Mouse (Mus musculus) neural tube, embryonic 15.5 days (tissue): Measurements from ENCODE around the gene Usp36. TPM values are rescaled to one million over a fixed set of nuclear protein-coding genes. Genes with fewer than 3 reads are reported as not detected.

Experiments used
- ATAC-seq: fragments of 200-750 bp; cut with Nextera tagmentation; 2 replicates; pipeline ENCODE4 v1.8.0; 2017; ENCODE audit warnings: mild to moderate bottlenecking, moderate TSS enrichment, moderate library complexity; ENCODE audit not compliant: low FRiP score
- H3K27ac ChIP-seq: fragments of 300-500 bp; sonication (generic); replicated peaks from 2 replicates; pipeline ENCODE4 v1.5.1; 2015; ENCODE audit warnings: mild to moderate bottlenecking, inconsistent platforms
- H3K27me3 ChIP-seq: fragments of 300-500 bp; sonication (generic); replicated peaks from 2 replicates; pipeline ENCODE4 v1.6.1; 2015; ENCODE audit warnings: inconsistent platforms
- H3K36me3 ChIP-seq: fragments of 300-500 bp; sonication (generic); 2 replicates; pipeline ENCODE4 v1.6.1; 2015; ENCODE audit warnings: inconsistent platforms
- H3K4me1 ChIP-seq: fragments of 300-500 bp; sonication (generic); 2 replicates; pipeline ENCODE4 v1.6.1; 2015; ENCODE audit warnings: inconsistent platforms
- H3K4me2 ChIP-seq: fragments of 300-500 bp; sonication (generic); 2 replicates; pipeline ENCODE4 v1.6.1; 2015; ENCODE audit warnings: inconsistent platforms, mild to moderate bottlenecking, moderate library complexity
- H3K4me3 ChIP-seq: fragments of 300-500 bp; sonication (generic); replicated peaks from 2 replicates; pipeline ENCODE4 v1.5.1; 2015; ENCODE audit warnings: mild to moderate bottlenecking, inconsistent platforms
- H3K9ac ChIP-seq: fragments of 300-500 bp; sonication (generic); replicated peaks from 2 replicates; pipeline ENCODE4 v1.6.1; 2015; ENCODE audit warnings: mild to moderate bottlenecking, inconsistent platforms
- H3K9me3 ChIP-seq: fragments of 300-500 bp; sonication (generic); replicated peaks from 2 replicates; pipeline ENCODE4 v1.6.1; 2016; ENCODE audit warnings: inconsistent platforms
- WGBS: fragments of 180-500 bp; shearing (Covaris S2); methylation state at CpG from one replicate; pipeline ENCODE4 v1.1.7; 2015; ENCODE audit warnings: mixed read lengths; 5-methylcytosine and 5-hydroxymethylcytosine counted together
- polyA plus RNA-seq: library from polyadenylated mRNA; unstranded; fragments of >200 nt; fragmentation: Nextera tagmentation; extraction: Ambion mirVana; gene quantifications from 2 replicates; pipeline ENCODE4 v1.2.1, GENCODE M21; 2015

Usp36 gene
- polyA plus RNA-seq, 1 experiment from 2014 or later = 19.5 TPM

DNA sequence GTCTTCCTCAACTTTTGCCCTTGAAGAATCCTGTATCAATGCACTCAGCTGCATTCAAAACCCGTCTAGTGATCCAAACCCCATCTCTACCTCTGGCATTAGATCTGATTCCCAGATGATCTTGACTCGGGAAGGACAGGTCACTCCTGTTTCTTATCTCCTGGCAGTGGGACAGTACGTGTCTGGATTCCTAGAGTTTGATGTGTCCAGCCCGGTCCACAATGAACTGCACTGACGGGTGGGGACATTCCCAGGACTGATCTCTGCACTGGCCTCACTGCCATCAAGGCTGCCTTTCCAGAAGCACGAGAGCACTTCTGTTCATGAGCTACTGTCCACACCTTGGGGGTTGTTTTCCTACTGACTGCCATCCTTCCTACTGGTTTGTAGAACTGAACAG is 73.6 kb downstream of the Usp36 start:
- Histone ChIP-seq H3K9me3 (no peaks in the 10 kb centered on the region), H3K36me3 (no peaks in the 10 kb centered on the region), H3K9ac (no peak overlapping the region), H3K4me1 (peaks cover 16% of the 10 kb centered on the region), H3K27ac (no peak overlapping the region), H3K27me3 (no peaks in the 10 kb centered on the region), H3K4me2 (no peak overlapping the region), H3K4me3 (no peak overlapping the region)
- 90% methylated on average over 6 of the region's 6 CpGs for WGBS
- no peak for ATAC-seq

GRCm38 (mm10) chr11:118215928-118216458 is 74.1 kb downstream of the Usp36 start:
- Histone ChIP-seq H3K27me3 (no peaks in the 10 kb centered on the region), H3K36me3 (no peaks in the 10 kb centered on the region), H3K4me3 (no peak overlapping the region), H3K9me3 (no peaks in the 10 kb centered on the region), H3K4me2 (no peak overlapping the region), H3K9ac (no peak overlapping the region), H3K4me1 (peaks cover 20% of the 10 kb centered on the region), H3K27ac (no peak overlapping the region)
- ATAC-seq = no peak
- 76% methylated on average over 5 of the region's 5 CpGs for WGBS

- no peaks in the 10 kb centered on the region for H3K9me3 ChIP-seq
- no peak overlapping the region for H3K4me2 ChIP-seq
- H3K27ac ChIP-seq = no peak overlapping the region
- no peaks in the 10 kb centered on the region for H3K27me3 ChIP-seq
- no peaks in the 10 kb centered on the region for H3K36me3 ChIP-seq
- no peak for ATAC-seq
- peaks cover 53% of the 10 kb centered on the region for H3K4me1 ChIP-seq
- H3K9ac ChIP-seq = no peak overlapping the region
- no peak overlapping the region for H3K4me3 ChIP-seq
- WGBS = 59% methylated on average over 7 of the region's 7 CpGs
These were observed 77.4 kb downstream of the Usp36 start for GRCm38 (mm10) chr11:118212636-118213112.

GRCm38 (mm10) chr11:118211749-118212635 is 78.1 kb downstream of the Usp36 start:
- H3K27ac ChIP-seq = peak overlapping the region; percentile 1; the same call in 1 of the 2 replicates
- H3K4me3 ChIP-seq = no peak overlapping the region

GRCm38 (mm10) chr11:118210962-118211361 is 79.1 kb downstream of the Usp36 start:
- Histone ChIP-seq H3K36me3 (no peaks in the 10 kb centered on the region), H3K4me3 (no peak overlapping the region), H3K27me3 (no peaks in the 10 kb centered on the region), H3K4me1 (peaks cover 55% of the 10 kb centered on the region), H3K9me3 (no peaks in the 10 kb centered on the region), H3K4me2 (no peak overlapping the region), H3K27ac (no peak overlapping the region), H3K9ac (no peak overlapping the region)
- WGBS = 89% methylated on average over 5 of the region's 5 CpGs
- ATAC-seq = no peak

More at GRCm38 (mm10) chr11:118211749-118212635, 78.1 kb downstream of the Usp36 start:
- WGBS = 49% methylated on average over 10 of the region's 10 CpGs
- Histone ChIP-seq H3K4me2 (no peak overlapping the region), H3K36me3 (no peaks in the 10 kb centered on the region), H3K4me1 (peaks cover 55% of the 10 kb centered on the region), H3K9me3 (no peaks in the 10 kb centered on the region), H3K27me3 (no peaks in the 10 kb centered on the region), H3K9ac (no peak overlapping the region)
- ATAC-seq = 0 out of 2 replicates have a peak, but pooled peaks have one; percentile 45

GRCm38 (mm10) chr11:118210116-118210515 is 79.9 kb downstream of the Usp36 start:
- ATAC-seq = no peak
- peaks cover 55% of the 10 kb centered on the region for H3K4me1 ChIP-seq
- no peak overlapping the region for H3K9ac ChIP-seq
- no peak overlapping the region for H3K4me3 ChIP-seq
- no peaks in the 10 kb centered on the region for H3K36me3 ChIP-seq
- H3K9me3 ChIP-seq = no peaks in the 10 kb centered on the region
- H3K27me3 ChIP-seq = no peaks in the 10 kb centered on the region
- 69% methylated on average over 4 of the region's 4 CpGs for WGBS
- no peak overlapping the region for H3K4me2 ChIP-seq
- H3K27ac ChIP-seq = no peak overlapping the region; the same call in 1 of the 2 replicates

Other genes with a start within 250 kb of the Usp36 start
- gene Dnah17, start 159.6 kb downstream of the Usp36 start, polyA plus RNA-seq = 0.19 and 0.28 TPM in 2 replicates
- gene Cyth1, start 41.7 kb downstream of the Usp36 start, polyA plus RNA-seq = 22.5 and 24.8 TPM in 2 replicates
- gene Cep295nl, start 52.3 kb upstream of the Usp36 start, polyA plus RNA-seq = 0.18 and 0.37 TPM in 2 replicates
- 84.6 and 86.6 TPM in 2 replicates for gene Timp2, start 65.5 kb upstream of the Usp36 start, polyA plus RNA-seq
- 3.6 and 20.7 TPM in 2 replicates for gene Lgals3bp, start 111.8 kb upstream of the Usp36 start, polyA plus RNA-seq
- gene Cant1, start 128.8 kb upstream of the Usp36 start, polyA plus RNA-seq = 28.9 and 29.4 TPM in 2 replicates
- gene C1qtnf1, start 138.0 kb upstream of the Usp36 start, polyA plus RNA-seq = 4.8 and 6.7 TPM in 2 replicates
- 7.1 and 8.7 TPM in 2 replicates for gene Engase, start 186.6 kb upstream of the Usp36 start, polyA plus RNA-seq